Mouse (Mus musculus) liver, adult 2 months (tissue): ENCODE measurements at regions not wholly inside any gene's neighbourhood (a gene's known extent, or its start where the extent isn't known, plus 50 kb on each side); places are given as distances from the start of the nearest gene placed in this dataset.

ENCODE experiments used
- DNase-seq: peaks from one replicate; pipeline ENCODE4 v3.0.0-alpha.2; 2011; ENCODE audit warnings: low read depth, low spot score; ENCODE audit errors: extremely low read depth
- H3K27ac ChIP-seq: fragments of 200-500 bp; replicated peaks from 2 replicates; pipeline ENCODE4 v1.5.1; 2012; ENCODE audit warnings: low read depth, mild to moderate bottlenecking, control low read depth, inconsistent platforms, low read length; ENCODE audit not compliant: insufficient read depth
- H3K27me3 ChIP-seq: fragments of 200-500 bp; 2 replicates; pipeline ENCODE4 v1.6.1; 2012; ENCODE audit warnings: mild to moderate bottlenecking, moderate library complexity, low read length, inconsistent platforms; ENCODE audit not compliant: control insufficient read depth, insufficient read depth
- H3K36me3 ChIP-seq: fragments of 200-500 bp; 2 replicates; pipeline ENCODE4 v1.6.1; 2012; ENCODE audit warnings: low read length, inconsistent platforms; ENCODE audit not compliant: control insufficient read depth, insufficient read depth
- H3K4me1 ChIP-seq: fragments of 200-500 bp; 2 replicates; pipeline ENCODE4 v1.6.1; 2011; ENCODE audit warnings: low read length; ENCODE audit not compliant: control insufficient read depth, insufficient read depth
- H3K4me3 ChIP-seq: fragments of 200-500 bp; 2 replicates; pipeline ENCODE4 v1.5.1; 2011; ENCODE audit warnings: low read depth, mild to moderate bottlenecking, control low read depth, low read length, moderate library complexity; ENCODE audit not compliant: insufficient read depth
- H3K79me2 ChIP-seq: fragments of 200-500 bp; 2 replicates; pipeline ENCODE4 v1.6.1; 2012; ENCODE audit warnings: inconsistent platforms, mild to moderate bottlenecking, low read length, moderate library complexity; ENCODE audit not compliant: control insufficient read depth, insufficient read depth
- H3K9ac ChIP-seq: fragments of 200-500 bp; 2 replicates; pipeline ENCODE4 v1.6.1; 2012; ENCODE audit warnings: low read depth, mild to moderate bottlenecking, control low read depth, inconsistent platforms, low read length
- CTCF ChIP-seq: fragments of 200-500 bp; IDR thresholded peaks from 2 replicates; pipeline ENCODE4 v1.5.1; 2011; ENCODE audit warnings: low read depth, low read length, control low read depth
- POLR2A ChIP-seq: fragments of 200-500 bp; IDR thresholded peaks from 2 replicates; pipeline ENCODE4 v1.6.1; 2011; ENCODE audit warnings: low read length, control low read depth; ENCODE audit not compliant: insufficient read depth; ENCODE audit errors: extremely low read depth
- WGBS: fragments of 180-500 bp; shearing (Covaris S2); methylation state at CpG from one replicate; pipeline ENCODE4 v1.1.7; 2018; 5-methylcytosine and 5-hydroxymethylcytosine counted together

GRCm38 (mm10) chr6:67159726-67160523, 78.1 kb upstream of the Serbp1 start:
- no peaks in the 10 kb centered on the region; the same call in 1 of the 2 replicates for H3K4me1 ChIP-seq
- 84% methylated on average over 5 of the region's 5 CpGs for WGBS
- H3K79me2 ChIP-seq, result no peaks in the 10 kb centered on the region
- H3K4me3 ChIP-seq, result no peak overlapping the region
- no peak for TF ChIP-seq CTCF
- no peak for TF ChIP-seq POLR2A
- no peaks in the 10 kb centered on the region for H3K27me3 ChIP-seq
- no peaks in the 10 kb centered on the region for H3K36me3 ChIP-seq
- no peak overlapping the region for H3K9ac ChIP-seq
- no peak for DNase-seq
- H3K27ac ChIP-seq, result no peak overlapping the region

- no peak for TF ChIP-seq CTCF
- TF ChIP-seq POLR2A, result no peak
- no peak overlapping the region for H3K27ac ChIP-seq
- DNase-seq, result no peak
- H3K36me3 ChIP-seq, result no peaks in the 10 kb centered on the region
- no peak overlapping the region for H3K4me3 ChIP-seq
- H3K27me3 ChIP-seq, result no peaks in the 10 kb centered on the region
- no peak overlapping the region for H3K9ac ChIP-seq
- WGBS, result 11% methylated on average over 2 of the region's 2 CpGs
- no peaks in the 10 kb centered on the region for H3K79me2 ChIP-seq
- no peaks in the 10 kb centered on the region; the same call in 1 of the 2 replicates for H3K4me1 ChIP-seq
Measured at GRCm38 (mm10) chr6:67159224-67159623, 78.8 kb upstream of the Serbp1 start.

GRCm38 (mm10) chr6:67158765-67159164, 79.2 kb upstream of the Serbp1 start:
- H3K4me1 ChIP-seq, result no peaks in the 10 kb centered on the region; the same call in 1 of the 2 replicates
- H3K79me2 ChIP-seq, result no peaks in the 10 kb centered on the region
- peak; percentile 79 for DNase-seq
- H3K9ac ChIP-seq, result no peak overlapping the region
- no peak for TF ChIP-seq POLR2A
- TF ChIP-seq CTCF, result peak; percentile 71
- no peak overlapping the region for H3K4me3 ChIP-seq
- no peak overlapping the region for H3K27ac ChIP-seq
- H3K36me3 ChIP-seq, result no peaks in the 10 kb centered on the region
- H3K27me3 ChIP-seq, result no peaks in the 10 kb centered on the region
- under 1% methylated on average over 10 of the region's 10 CpGs for WGBS

- Histone ChIP-seq H3K27me3 (no peaks in the 10 kb centered on the region), H3K27ac (no peak overlapping the region), H3K36me3 (no peaks in the 10 kb centered on the region), H3K9ac (no peak overlapping the region), H3K4me3 (no peak overlapping the region), H3K4me1 (peaks cover 2% of the 10 kb centered on the region; the same call in 1 of the 2 replicates), H3K79me2 (no peaks in the 10 kb centered on the region)
- no peak for DNase-seq
- TF ChIP-seq POLR2A (no peak), CTCF (no peak)
- 59% methylated on average over 3 of the region's 3 CpGs for WGBS
Measured at GRCm38 (mm10) chr6:67152845-67153468, 85.0 kb upstream of the Serbp1 start.

GRCm38 (mm10) chr6:67151515-67151914, 86.5 kb upstream of the Serbp1 start:
- TF ChIP-seq CTCF (no peak), POLR2A (no peak)
- Histone ChIP-seq H3K27ac (no peak overlapping the region), H3K9ac (no peak overlapping the region), H3K79me2 (no peaks in the 10 kb centered on the region), H3K36me3 (no peaks in the 10 kb centered on the region), H3K4me1 (peaks cover 5% of the 10 kb centered on the region), H3K4me3 (no peak overlapping the region), H3K27me3 (no peaks in the 10 kb centered on the region)
- no peak for DNase-seq
- WGBS, result 95% methylated on average over 2 of the region's 2 CpGs

GRCm38 (mm10) chr6:67149425-67149824, 88.6 kb upstream of the Serbp1 start:
- WGBS, result 2% methylated on average over 2 of the region's 2 CpGs
- no peak overlapping the region for H3K9ac ChIP-seq
- no peak overlapping the region for H3K4me3 ChIP-seq
- H3K79me2 ChIP-seq, result no peaks in the 10 kb centered on the region
- TF ChIP-seq POLR2A (no peak), CTCF (no peak)
- H3K4me1 ChIP-seq, result peaks cover 7% of the 10 kb centered on the region
- H3K36me3 ChIP-seq, result no peaks in the 10 kb centered on the region
- H3K27me3 ChIP-seq, result no peaks in the 10 kb centered on the region
- peak; percentile 97 for DNase-seq
- H3K27ac ChIP-seq, result no peak overlapping the region
